Mouse (Mus musculus) bone marrow macrophage, adult 2 months (primary cell): ENCODE measurements at regions not wholly inside any gene's neighbourhood (a gene's known extent, or its start where the extent isn't known, plus 50 kb on each side); places are given as distances from the start of the nearest gene placed in this dataset.

ENCODE experiments used
- H3K27ac ChIP-seq: 2 replicates; pipeline ENCODE4 v1.5.1; 2012; ENCODE audit warnings: low read depth, low read length; ENCODE audit not compliant: insufficient read depth
- H3K4me1 ChIP-seq: 2 replicates; pipeline ENCODE4 v1.6.1; 2012; ENCODE audit warnings: low read length; ENCODE audit not compliant: control insufficient read depth, insufficient read depth
- H3K4me3 ChIP-seq: 2 replicates; pipeline ENCODE4 v1.5.1; 2012; ENCODE audit warnings: mild to moderate bottlenecking, low read length, moderate library complexity; ENCODE audit not compliant: insufficient read depth
- CTCF ChIP-seq: IDR thresholded peaks from 2 replicates; pipeline ENCODE4 v1.5.1; 2012; ENCODE audit warnings: low read depth, mild to moderate bottlenecking, low read length, moderate library complexity
- POLR2A ChIP-seq: IDR thresholded peaks from 2 replicates; pipeline ENCODE4 v1.6.1; 2012; ENCODE audit warnings: mild to moderate bottlenecking, low read depth, low read length, borderline replicate concordance

DNA sequence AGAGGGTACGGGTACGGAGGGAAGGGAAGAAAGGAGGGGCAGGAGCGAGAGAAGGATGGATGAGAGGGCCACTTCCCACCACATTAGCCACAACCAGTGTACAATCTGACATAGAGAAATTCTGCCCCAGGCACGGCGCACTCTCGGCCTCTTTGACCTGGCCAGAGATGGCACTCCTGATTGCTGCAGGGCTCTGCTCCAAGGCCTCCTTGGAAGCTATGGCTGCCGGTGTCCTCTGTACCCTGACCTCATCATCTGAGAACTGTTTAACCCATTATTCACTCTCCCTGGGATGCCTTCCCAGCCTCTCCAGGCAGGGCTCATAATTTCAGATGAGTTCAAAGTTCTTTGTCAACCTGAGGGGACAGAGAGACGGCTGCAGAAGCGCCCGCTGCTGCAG is 78.3 kb downstream of the 1700001O22Rik start:
- TF ChIP-seq CTCF (no peak), POLR2A (no peak)
- Histone ChIP-seq H3K4me1 (peaks cover 16% of the 10 kb centered on the region), H3K4me3 (no peak overlapping the region), H3K27ac (no peak overlapping the region)

DNA sequence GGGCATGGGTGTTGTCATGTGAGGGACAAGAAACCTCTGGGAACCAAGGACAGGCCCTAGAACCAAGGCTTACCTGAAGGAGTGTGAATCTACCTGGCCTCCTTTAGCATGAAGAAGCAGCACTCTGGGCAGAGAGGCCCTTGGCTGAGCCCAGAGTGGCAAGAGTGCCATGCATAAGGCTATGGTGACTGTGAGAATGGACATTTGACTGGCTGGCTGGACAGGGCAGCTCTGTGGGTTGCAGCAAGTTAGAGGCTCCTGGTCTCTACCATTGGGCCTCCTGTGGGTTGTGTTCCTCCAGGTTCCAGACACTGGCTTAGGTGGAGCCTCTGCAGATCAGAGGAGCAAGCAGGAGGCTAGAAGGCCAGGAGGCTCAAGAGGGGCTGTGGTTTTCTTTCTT is 78.9 kb downstream of the 1700001O22Rik start:
- peaks cover 20% of the 10 kb centered on the region for H3K4me1 ChIP-seq
- no peak overlapping the region for H3K4me3 ChIP-seq
- no peak overlapping the region for H3K27ac ChIP-seq
- TF ChIP-seq POLR2A (no peak), CTCF (no peak)

DNA sequence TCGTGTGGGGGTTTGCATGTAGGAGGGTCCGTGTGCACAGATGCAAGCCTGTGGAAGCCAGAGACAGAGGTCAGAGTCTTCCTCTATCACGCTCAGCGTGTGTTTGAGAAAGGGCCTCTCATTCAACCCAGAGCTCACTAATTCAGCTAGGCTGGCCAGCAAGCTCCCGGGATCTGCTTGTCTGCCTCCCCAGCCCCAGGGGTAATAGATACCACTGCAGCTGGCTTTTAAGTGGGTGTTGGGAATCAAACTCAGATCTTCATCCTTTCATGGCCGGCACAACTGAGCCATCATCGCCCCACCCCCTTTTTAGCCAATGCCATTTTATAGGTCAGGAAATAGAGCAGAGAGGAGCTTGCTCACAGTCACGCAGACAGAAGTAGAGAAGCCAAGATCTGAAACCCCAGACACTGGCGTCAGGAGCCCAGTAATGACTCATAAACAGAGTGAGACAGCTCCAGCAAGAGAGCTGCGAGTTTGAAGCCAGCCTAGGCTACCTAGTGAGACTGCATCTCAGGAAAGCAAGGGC is 80.3 kb downstream of the 1700001O22Rik start:
- H3K4me3 ChIP-seq: no peak overlapping the region
- H3K4me1 ChIP-seq: peaks cover 27% of the 10 kb centered on the region
- H3K27ac ChIP-seq: peak overlapping the region; percentile 22; the same call in 1 of the 2 replicates
- TF ChIP-seq CTCF (no peak), POLR2A (no peak)

DNA sequence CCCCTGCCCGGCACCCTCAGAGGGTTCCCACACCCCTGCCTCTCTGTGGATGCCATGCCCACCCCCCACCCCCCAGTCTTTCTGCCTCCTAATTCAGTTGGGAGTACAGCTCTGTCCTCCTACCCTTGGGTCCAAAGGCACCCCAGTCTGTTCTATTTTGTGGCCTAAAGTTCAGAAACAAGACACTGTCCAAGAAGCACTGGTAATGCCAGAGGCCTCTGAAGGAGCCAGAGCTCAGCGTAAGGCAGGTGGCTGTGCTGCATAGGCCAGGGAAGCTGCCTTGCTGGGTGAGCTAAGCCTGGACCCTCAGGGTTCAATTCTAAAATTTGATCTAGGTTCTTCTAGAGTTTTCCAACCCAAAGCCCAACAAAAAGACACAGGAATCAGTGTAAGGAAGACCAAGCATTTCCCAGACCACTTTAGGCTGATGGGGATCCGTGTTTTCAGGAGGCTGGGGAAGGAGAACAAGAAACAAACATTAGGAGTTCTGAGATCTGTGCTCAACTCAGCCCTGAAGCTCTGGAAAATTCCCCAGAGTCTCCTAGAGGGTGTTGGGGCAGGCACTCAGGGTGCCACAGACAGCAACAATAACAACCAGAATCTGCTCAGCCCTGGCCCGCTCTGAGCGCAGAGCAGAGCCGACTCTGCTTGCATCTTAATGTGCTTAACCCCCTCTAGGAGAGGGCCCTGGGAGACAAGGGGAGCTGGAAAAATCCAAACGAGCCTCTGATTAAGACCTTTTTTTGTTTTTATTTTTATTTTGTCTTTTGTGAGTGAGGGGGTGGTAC is 81.0 kb downstream of the 1700001O22Rik start:
- peaks cover 34% of the 10 kb centered on the region for H3K4me1 ChIP-seq
- H3K27ac ChIP-seq: no peak overlapping the region
- TF ChIP-seq POLR2A (no peak), CTCF (no peak)
- H3K4me3 ChIP-seq: no peak overlapping the region

DNA sequence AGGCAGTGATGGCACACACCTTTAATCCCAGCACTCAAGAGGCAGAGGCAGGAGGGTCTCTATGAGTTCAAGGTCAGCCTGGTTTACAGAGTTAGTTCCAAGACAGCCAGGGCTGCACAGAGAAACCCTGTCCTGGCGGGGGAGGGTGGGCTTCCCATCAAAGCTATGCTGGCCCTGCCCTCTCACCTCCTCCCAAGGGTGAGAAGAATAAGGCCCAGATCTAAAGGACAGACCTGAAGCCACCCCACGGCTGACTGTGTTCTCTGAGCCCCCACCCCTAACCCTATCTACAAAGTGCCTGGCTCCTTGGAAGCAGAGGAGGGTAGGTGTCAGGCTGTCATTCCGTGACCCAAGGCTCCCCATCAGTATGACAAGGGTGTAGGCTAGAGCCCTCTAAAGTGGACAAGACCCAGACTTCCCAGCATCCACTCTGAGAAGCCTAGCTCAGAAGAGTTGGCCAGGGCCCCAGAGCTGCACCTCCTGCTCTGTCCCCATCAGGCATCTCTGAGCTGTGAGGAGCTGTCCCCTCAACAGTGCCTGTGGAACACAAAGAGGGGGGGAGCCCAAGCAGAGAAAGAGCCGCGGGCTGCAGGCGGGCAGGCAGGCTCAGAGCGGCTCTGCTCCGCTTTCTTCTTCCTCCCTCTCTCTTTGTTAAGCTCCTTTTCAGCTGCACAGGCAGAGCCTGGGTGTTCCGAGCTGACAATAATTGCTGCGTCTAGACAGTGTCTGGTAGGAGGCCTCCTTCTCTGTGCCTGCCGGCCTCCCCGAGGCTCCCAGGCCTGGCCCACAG is 81.8 kb downstream of the 1700001O22Rik start:
- H3K27ac ChIP-seq: no peak overlapping the region
- no peak for TF ChIP-seq CTCF
- no peak for TF ChIP-seq POLR2A
- peaks cover 37% of the 10 kb centered on the region for H3K4me1 ChIP-seq
- H3K4me3 ChIP-seq: no peak overlapping the region

DNA sequence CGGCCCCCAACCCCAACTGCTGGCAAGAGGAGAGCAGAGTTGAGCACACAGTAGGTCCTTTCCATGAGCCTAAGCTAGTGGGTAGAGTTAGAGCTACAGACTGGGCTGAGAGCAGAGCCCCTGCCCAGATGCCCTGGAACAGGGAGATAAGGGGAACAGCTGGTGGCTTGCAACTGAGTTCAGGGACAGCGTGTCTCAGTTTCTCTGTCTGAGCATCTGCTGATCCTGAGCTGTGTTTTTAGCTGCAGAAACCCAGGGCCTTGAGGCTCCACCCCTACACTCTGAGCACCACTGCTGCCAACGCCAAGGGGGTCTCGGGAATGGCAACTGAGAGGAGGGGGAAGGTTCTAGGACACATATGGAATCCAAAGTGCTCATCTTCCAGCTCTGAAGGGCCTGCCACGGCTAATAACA is 82.4 kb downstream of the 1700001O22Rik start:
- Histone ChIP-seq H3K4me1 (peaks cover 42% of the 10 kb centered on the region), H3K4me3 (no peak overlapping the region), H3K27ac (no peak overlapping the region)
- no peak for TF ChIP-seq CTCF
- no peak for TF ChIP-seq POLR2A

DNA sequence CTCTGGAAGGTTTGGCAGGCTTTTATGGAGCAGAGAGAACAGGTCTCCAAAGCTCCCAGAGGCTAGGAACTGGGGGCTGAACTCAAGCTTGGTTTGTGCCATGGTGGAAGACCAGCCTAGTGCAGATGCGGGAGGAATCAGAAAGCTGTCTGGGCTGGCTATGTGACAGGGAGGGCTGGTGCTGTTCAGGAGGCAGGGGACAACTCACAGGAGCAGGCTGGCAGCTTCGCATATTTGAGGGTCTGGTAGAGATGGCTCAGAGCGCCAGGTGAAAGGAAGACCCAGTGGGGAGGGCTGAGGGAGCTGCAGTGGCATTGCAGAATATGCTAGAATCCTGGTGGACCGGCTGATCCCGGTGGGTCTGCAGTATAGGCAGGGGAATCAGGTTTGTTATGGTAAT is 83.2 kb downstream of the 1700001O22Rik start:
- Histone ChIP-seq H3K27ac (no peak overlapping the region), H3K4me3 (no peak overlapping the region)

DNA sequence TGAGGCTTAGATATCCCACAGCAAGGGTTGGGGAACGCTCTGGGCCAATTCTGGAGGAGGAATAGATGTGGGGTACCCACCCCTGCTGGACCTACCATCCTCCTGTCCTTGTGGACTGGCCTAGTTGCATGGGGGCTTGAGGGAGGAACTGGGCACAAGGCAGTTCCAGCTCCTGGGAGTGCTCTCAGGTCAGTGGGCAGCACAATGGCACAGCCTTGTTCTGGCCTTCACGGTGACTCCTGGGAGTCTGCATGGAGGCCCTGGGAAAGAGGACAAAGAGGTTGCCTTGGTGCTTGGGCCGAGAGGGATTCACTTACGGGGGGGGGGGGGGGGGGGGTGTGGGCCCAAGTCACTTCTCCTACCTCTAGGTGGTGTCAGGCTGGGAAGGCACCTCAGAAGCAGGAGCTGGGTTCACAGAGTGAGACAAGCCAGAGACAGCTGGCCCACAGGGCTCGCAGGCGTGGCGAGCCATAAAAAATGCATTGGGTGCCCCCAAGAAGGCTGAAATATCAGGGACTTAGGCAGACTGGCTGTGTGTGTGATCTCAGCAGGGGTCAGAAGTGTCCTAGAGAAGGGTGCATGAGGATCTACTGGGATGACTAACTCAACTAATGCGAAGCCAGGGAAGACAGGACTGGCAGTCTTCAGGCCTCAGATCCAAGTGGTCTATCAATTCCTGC is 83.7 kb downstream of the 1700001O22Rik start:
- H3K27ac ChIP-seq: peak overlapping the region; percentile 47
- H3K4me1 ChIP-seq: peaks cover 44% of the 10 kb centered on the region
- TF ChIP-seq POLR2A: no peak
- no peak for TF ChIP-seq CTCF
- peak overlapping the region; percentile 20 for H3K4me3 ChIP-seq

More for the DNA sequence above, 83.2 kb downstream of the 1700001O22Rik start:
- H3K4me1 ChIP-seq: peaks cover 44% of the 10 kb centered on the region
- TF ChIP-seq POLR2A (no peak), CTCF (0 out of 2 replicates have a peak, but pooled peaks have one; percentile 7)

DNA sequence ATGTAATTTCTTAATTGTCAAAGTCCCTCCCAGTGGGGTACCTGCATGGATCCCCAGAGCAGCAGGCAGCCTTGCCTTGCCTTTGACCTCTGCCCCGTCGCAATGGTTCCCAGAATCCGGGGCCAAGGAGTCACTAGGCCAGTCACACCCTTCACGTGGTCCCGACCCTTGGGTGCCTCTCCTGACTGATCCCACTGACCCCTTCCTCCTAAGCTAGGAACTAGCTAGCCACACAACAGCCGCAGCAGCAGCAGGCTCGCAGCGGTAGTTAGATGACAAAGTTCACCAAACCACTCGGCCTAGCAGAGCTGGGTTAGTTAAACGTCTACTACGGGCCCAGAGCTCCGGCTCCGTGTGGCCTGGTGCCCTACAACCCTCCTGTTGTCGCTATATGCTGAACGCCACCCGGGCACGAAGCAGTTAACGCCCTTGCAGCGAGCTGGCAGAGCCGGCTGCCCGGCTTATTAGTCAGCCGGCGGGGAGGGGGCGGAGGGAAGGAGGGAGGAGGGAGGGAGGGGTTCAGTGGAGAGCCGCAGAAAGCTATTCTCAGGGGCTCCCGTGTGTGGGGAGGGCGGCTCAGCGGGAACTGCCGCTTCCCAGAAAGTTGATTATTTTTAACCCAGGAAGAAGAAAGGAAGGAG is 84.6 kb downstream of the 1700001O22Rik start:
- TF ChIP-seq CTCF: no peak
- no peak for TF ChIP-seq POLR2A
- Histone ChIP-seq H3K4me1 (peaks cover 43% of the 10 kb centered on the region), H3K27ac (peak overlapping the region; percentile 83), H3K4me3 (peak overlapping the region; percentile 55)

DNA sequence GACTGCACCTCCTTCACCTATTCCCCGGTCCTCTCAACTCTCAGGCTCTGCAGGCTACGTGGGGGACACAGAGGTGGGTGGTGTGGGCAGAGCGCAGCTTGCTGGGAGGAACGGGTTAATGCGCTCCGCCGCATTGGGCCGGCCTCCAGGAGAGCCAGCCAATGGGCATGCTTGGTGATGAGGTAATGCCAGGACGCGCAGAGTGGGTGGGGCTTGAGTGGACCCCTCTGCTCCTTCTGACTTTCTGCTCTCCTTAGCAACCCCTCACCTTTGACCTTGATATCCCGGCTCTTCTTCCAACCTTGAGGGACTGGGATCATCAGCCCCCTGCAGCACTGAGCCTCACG is 85.2 kb downstream of the 1700001O22Rik start:
- no peak for TF ChIP-seq POLR2A
- TF ChIP-seq CTCF: no peak
- peaks cover 38% of the 10 kb centered on the region for H3K4me1 ChIP-seq
- peak overlapping the region; percentile 55 for H3K4me3 ChIP-seq
- H3K27ac ChIP-seq: peak overlapping the region; percentile 88
